Mouse (Mus musculus): ENCODE data around the gene Ntmt1. TPM values are rescaled to one million over a fixed set of nuclear protein-coding genes. Genes with fewer than 3 reads are reported as not detected.

Ntmt1 gene
- polyA plus RNA-seq (2012; fragmentation: generic; extraction: Trizol) = 10 to 100 TPM; 56.5 to 67.5 TPM

DNA sequence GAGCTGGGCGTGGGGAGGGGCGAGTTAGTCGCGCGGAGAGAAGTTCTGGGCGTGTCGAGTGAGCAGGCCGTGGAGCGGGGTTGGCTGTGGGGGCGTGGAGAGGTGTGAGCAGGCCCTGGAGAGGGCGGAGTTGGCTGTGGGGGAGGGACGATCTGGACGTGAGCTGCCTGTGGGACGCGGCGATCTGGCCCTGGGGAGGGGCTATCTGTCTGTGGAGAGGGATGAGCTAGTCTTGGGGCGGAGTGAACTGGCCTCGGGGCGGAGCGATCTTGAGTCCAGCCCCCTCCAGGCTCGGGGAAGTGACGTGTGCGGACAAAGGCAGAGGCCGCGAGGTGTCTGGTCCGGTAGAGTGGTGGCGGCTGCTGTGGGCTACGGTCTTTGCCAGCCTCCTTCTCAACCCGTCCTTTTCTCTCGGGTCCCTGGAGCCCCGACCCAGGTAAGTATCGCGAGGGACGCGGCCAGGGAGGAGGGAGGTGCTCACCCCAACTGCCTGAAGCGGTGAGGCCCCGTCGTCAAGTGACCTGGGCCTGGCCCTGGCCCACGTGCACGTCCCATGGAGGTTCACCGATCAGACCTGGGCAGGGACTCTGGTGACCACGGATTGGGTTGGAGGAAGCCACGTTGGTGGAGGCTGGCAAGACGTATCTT lies at the start of gene Ntmt1:
TSS of gene Ntmt1 (plus strand) at position 179 of the 648 bp plus-strand sequence.

DNA sequence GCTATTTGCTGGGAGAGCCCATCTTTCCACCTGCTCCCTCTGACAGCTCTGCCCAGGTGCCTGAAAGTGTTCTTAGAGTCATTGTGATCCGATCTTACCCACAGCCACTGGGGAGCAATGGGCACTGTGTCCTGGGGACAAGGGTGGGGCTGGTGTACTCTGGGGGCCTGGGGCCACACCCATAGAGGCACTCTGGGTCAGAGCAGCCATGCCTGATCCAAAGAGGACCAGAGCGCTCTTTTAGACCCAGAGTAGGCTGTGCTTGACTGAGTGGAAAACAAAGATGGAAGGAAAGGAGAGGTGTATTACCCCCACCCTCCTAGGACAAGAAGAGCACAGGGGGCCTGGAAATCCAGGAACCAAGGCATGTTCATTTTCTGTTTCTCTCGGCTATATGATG lies 4.0 kb upstream of the Ntmt1 start, which contains the start of gene 1700001O22Rik:
TSS of gene 1700001O22Rik (minus strand) at position 58 of the 400 bp plus-strand sequence.

DNA sequence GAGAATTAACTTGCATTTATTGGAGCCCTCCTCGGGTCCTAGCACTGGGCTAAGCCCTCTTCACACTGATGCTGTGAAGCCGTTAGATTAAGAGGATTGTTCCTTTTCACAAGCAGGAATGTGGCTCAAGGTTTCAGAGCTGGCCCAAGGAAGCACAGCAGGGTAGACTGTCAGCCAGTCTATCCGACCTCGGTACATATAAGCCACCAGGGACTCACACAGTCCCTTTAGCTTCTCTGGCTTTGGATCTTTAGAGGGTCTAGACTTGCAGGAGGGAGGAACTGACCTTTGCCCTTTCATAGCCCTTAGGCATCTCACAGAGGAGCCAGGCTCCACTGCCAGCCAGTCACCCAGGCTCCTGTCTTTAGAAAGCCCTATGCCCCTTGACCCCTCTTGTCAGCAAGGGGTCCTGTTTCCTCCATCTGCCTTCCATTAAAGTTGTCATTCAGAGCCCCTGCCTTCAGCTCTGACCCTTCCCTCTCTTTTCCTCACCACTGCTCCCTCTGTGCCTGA lies 22.7 kb downstream of the Ntmt1 start, which contains the start of gene Asb6:
TSS of gene Asb6 (minus strand) at position 51 of the 513 bp plus-strand sequence.

DNA sequence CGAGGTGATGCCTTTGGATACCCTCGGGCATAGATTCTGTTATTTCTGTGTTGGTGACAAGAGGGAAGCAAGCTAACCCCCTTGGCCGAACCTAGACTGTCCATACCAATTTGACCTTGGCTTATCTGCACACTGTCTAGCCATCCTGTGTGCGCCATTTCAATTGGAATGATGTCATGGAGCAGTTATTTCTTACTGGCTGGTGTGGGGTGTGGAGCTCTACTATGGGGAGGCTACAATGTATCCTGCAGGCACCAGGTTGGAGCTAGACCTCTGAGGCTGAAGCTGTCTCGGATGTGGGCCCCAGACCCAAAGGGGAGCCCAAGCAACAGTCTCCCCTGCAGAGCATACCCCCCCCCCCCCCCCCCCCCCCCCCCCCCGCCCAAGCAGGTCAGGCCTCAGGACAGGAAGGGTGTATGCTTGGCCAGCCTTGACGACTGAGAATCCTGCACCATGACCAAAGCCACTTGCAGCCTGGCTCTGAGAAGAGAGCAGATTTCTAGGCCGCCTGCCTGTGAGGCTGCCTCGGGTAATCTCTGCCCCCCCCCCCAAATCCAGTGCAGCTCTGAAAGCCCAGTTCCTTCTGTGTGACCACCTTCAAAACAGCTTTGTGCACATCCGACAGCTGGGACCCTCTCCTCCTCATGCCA lies 26.9 kb downstream of the Ntmt1 start, which contains the start of gene Prrx2:
TSS of gene Prrx2 (plus strand) at position 600 of the 650 bp plus-strand sequence.

Other genes starting within 250 kb of the Ntmt1 start
- 1 to 10 TPM in 1 of 2 experiments, under 1 TPM in 1; 0.12 to 6.2 TPM for gene Cstad, start 212.8 kb upstream of the Ntmt1 start, polyA plus RNA-seq (2012; fragmentation: generic; extraction: Trizol)
- under 1 TPM; 0.18 to 0.60 TPM for gene 1700001O22Rik, start 4.2 kb upstream of the Ntmt1 start, polyA plus RNA-seq (2012; fragmentation: generic; extraction: Trizol)
- 10 to 100 TPM; 31.7 to 34.8 TPM for gene Asb6, start 22.5 kb downstream of the Ntmt1 start, polyA plus RNA-seq (2012; fragmentation: generic; extraction: Trizol)
- gene Prrx2, start 27.1 kb downstream of the Ntmt1 start, polyA plus RNA-seq (2012; fragmentation: generic; extraction: Trizol) = 100 to 1,000 TPM; 158 to 314 TPM
- under 1 TPM; 0.11 to 0.78 TPM for gene Ptges, start 122.0 kb downstream of the Ntmt1 start, polyA plus RNA-seq (2012; fragmentation: generic; extraction: Trizol)
- 10 to 100 TPM in 1 of 2 experiments, 1 to 10 TPM in 1; 8.1 to 38.6 TPM for gene Tor1b, start 145.1 kb downstream of the Ntmt1 start, polyA plus RNA-seq (2012; fragmentation: generic; extraction: Trizol)
- gene Tor1a, start 160.1 kb downstream of the Ntmt1 start, polyA plus RNA-seq (2012; fragmentation: generic; extraction: Trizol) = 10 to 100 TPM; 20.5 to 36.4 TPM
- 10 to 100 TPM; 14.9 to 41.6 TPM for gene BC005624, start 174.4 kb downstream of the Ntmt1 start, polyA plus RNA-seq (2012; fragmentation: generic; extraction: Trizol)
- gene Usp20, start 174.5 kb downstream of the Ntmt1 start, polyA plus RNA-seq (2012; fragmentation: generic; extraction: Trizol) = 1 to 10 TPM; 6.1 to 9.8 TPM

All from C3H10T1/2 (cell line).